Mouse (Mus musculus) lung, embryonic 16.5 days (tissue): ENCODE results near the gene Ccnyl1. TPM values are rescaled to one million over a fixed set of nuclear protein-coding genes. Genes with fewer than 3 reads are reported as not detected.

ENCODE experiments used
- ATAC-seq: fragments of 200-750 bp; cut with Nextera tagmentation; 2 replicates; pipeline ENCODE4 v1.8.0; 2017; ENCODE audit warnings: low read depth, mild to moderate bottlenecking, moderate library complexity
- H3K27ac ChIP-seq: fragments of 300-500 bp; sonication (generic); 2 replicates; pipeline ENCODE4 v1.5.1; 2014; ENCODE audit warnings: mild to moderate bottlenecking, control low read depth, low read length
- H3K27me3 ChIP-seq: fragments of 300-500 bp; sonication (generic); 2 replicates; pipeline ENCODE4 v1.6.1; 2014; ENCODE audit warnings: low read depth, low read length, mixed read lengths; ENCODE audit not compliant: control insufficient read depth, insufficient read depth
- H3K36me3 ChIP-seq: fragments of 300-500 bp; sonication (generic); 2 replicates; pipeline ENCODE4 v1.6.1; 2014; ENCODE audit warnings: low read length; ENCODE audit not compliant: control insufficient read depth, insufficient read depth
- H3K4me1 ChIP-seq: fragments of 300-500 bp; sonication (generic); replicated peaks from 2 replicates; pipeline ENCODE4 v1.6.1; 2014; ENCODE audit warnings: low read length, mixed read lengths; ENCODE audit not compliant: control insufficient read depth, insufficient read depth
- H3K4me2 ChIP-seq: fragments of 300-500 bp; sonication (generic); 2 replicates; pipeline ENCODE4 v1.6.1; 2014; ENCODE audit warnings: low read depth, low read length, control low read depth
- H3K4me3 ChIP-seq: fragments of 300-500 bp; sonication (generic); 2 replicates; pipeline ENCODE4 v1.5.1; 2014; ENCODE audit warnings: mild to moderate bottlenecking, low read length, control low read depth
- H3K9ac ChIP-seq: fragments of 300-500 bp; sonication (generic); 2 replicates; pipeline ENCODE4 v1.6.1; 2014; ENCODE audit warnings: low read length, control low read depth
- H3K9me3 ChIP-seq: fragments of 300-500 bp; sonication (generic); 2 replicates; pipeline ENCODE4 v1.6.1; 2016; ENCODE audit warnings: low read length; ENCODE audit not compliant: control insufficient read depth
- WGBS: fragments of 180-500 bp; shearing (Covaris S2); extraction: QIAGEN DNeasy Blood & Tissue Kit; methylation state at CpG from one replicate; pipeline ENCODE4 v1.1.7; 2014; 5-methylcytosine and 5-hydroxymethylcytosine counted together
- polyA plus RNA-seq: library from polyadenylated mRNA; unstranded; fragments of >200 nt; fragmentation: Nextera tagmentation; extraction: Ambion mirVana; gene quantifications from 2 replicates; pipeline ENCODE4 v1.2.1, GENCODE M21; 2015

Ccnyl1 gene
- polyA plus RNA-seq, 1 experiment from 2014 or later, result 3.8 TPM

DNA sequence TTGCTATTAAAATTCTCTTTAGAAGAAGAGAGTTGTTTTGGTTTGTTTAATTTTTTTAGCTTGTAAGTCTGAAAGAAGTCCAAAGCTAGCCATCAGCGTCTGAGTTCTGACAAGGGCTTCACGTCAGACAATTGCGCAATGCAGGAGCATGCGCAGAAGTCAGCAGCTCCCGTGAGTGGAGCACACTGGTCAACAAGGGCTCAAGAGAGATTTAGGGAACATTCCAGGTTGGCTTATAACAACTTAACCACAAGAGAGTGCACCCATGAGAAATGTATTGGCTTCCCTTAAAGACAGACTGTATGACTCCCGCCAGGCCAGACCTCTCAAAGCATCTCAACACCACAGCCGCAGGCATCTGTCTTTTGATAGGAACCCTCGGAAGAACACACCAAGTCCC is 62.9 kb downstream of the Ccnyl1 start:
- no peak overlapping the region for H3K27ac ChIP-seq
- H3K36me3 ChIP-seq, result no peaks in the 10 kb centered on the region
- no peak for ATAC-seq
- H3K4me2 ChIP-seq, result no peak overlapping the region
- no peaks in the 10 kb centered on the region for H3K9me3 ChIP-seq
- no peak overlapping the region for H3K9ac ChIP-seq
- no peak overlapping the region for H3K4me3 ChIP-seq
- H3K27me3 ChIP-seq, result no peaks in the 10 kb centered on the region
- H3K4me1 ChIP-seq, result peaks cover 12% of the 10 kb centered on the region
- WGBS, result 57% methylated on average over 8 of the region's 8 CpGs

DNA sequence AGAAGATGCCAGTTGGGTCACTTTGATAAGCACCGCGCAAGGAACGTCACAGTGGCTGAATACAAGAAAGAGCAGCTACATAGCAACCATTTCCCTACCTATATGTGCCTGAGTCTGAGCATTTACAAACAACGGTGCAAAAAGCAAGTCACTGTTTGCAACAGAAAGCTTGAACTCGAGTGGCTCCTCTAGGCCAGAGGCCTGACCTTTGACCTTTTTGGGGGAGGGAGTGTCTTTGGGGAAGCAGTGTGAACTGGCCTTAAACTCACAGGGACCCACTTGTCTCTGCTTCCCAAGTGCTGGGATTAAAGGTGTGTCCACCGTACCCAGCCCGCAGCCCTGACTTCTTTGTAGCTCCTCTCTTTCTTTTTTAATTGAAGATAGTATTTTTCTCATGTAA is 63.4 kb downstream of the Ccnyl1 start:
- H3K36me3 ChIP-seq, result no peaks in the 10 kb centered on the region
- H3K4me3 ChIP-seq, result no peak overlapping the region
- H3K9ac ChIP-seq, result no peak overlapping the region
- no peak for ATAC-seq
- H3K4me2 ChIP-seq, result no peak overlapping the region
- no peak overlapping the region for H3K27ac ChIP-seq
- H3K4me1 ChIP-seq, result peaks cover 12% of the 10 kb centered on the region
- H3K27me3 ChIP-seq, result no peaks in the 10 kb centered on the region
- 63% methylated on average over 7 of the region's 7 CpGs for WGBS
- no peaks in the 10 kb centered on the region for H3K9me3 ChIP-seq

DNA sequence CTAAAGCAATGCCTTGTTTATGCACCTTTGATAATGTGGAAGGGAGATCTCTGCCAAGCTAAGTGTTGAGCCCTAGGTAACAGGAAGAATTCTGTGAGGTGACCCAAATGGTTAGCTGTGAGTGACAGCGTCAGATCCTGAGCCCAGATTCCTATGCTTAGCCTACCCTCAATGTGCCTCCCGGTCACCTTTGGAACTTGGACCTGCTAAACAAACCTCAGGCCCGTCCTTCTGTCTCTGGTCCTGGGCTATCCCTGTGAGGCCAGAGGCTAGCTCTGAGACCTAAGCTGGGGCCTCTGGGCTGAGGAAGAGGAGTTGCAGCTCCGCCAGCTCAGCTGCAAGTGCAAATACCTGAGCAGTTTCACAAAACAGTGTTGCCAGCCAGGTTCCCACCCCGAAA is 64.4 kb downstream of the Ccnyl1 start:
- H3K4me1 ChIP-seq, result peaks cover 12% of the 10 kb centered on the region
- no peaks in the 10 kb centered on the region for H3K27me3 ChIP-seq
- no peaks in the 10 kb centered on the region for H3K36me3 ChIP-seq
- no peak overlapping the region for H3K27ac ChIP-seq
- H3K9ac ChIP-seq, result no peak overlapping the region
- H3K9me3 ChIP-seq, result no peaks in the 10 kb centered on the region
- 82% methylated on average over 5 of the region's 5 CpGs for WGBS
- no peak overlapping the region for H3K4me3 ChIP-seq
- H3K4me2 ChIP-seq, result no peak overlapping the region
- ATAC-seq, result no peak

DNA sequence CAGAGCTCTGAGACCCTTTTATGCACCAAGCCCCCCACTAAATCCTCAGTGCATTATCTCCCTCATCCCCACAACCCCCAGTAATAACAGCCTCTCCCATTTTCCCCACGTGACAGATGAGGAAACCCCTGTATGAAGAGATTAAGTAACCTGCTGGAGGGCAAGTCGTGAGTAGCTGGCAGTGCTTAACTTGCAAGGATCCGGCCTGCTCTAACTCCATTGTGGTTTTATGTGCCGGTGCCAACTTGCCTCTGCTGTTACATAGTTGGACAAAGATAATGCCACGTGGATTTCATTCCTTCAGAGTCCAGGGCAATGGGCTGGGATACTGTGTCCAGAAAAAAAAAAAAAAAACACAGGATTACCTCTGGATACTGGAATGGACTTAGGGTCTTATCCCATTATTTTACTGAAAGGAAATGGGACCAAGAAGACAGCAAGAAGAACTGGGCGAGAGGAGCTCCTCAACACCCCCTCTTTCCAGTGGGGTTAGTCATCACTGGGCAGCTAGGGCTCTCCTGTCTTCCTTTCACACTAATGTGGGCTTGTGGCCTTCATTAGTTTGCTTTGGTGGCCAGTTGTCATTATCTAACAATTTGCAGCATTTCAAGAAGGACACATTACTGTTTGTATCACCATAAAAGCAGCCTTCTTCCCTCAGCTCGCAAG is 65.8 kb downstream of the Ccnyl1 start:
- Histone ChIP-seq H3K9ac (0 out of 2 replicates have a peak overlapping the region, but pooled peaks have one; percentile 8), H3K36me3 (no peaks in the 10 kb centered on the region), H3K4me3 (no peak overlapping the region), H3K27ac (peak overlapping the region; percentile 74), H3K4me2 (no peak overlapping the region), H3K9me3 (no peaks in the 10 kb centered on the region), H3K4me1 (peaks cover 12% of the 10 kb centered on the region), H3K27me3 (no peaks in the 10 kb centered on the region)
- no peak for ATAC-seq
- WGBS, result 50% methylated on average over 7 of the region's 7 CpGs

DNA sequence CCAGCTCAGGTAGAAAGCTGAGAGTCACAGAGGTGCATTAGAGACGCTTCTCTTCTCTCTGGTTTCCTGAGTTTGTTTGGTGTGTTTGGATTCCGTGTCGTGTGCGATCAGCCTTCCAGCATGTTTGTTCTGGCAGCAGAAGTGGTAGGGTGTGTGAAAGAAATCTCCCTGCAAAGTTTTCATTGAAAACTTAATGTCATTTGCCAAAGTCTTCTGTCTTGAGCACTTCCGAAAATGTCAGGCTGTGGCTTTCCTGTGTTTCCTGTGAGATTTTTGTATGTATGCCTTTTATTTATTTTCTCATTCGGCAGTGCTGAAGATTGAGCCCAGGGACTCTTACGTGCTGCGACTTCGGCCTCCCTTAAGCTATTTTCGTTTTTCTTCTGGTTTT is 66.4 kb downstream of the Ccnyl1 start:
- peak overlapping the region; percentile 74 for H3K27ac ChIP-seq
- H3K27me3 ChIP-seq, result no peaks in the 10 kb centered on the region
- no peak for ATAC-seq
- H3K9ac ChIP-seq, result 0 out of 2 replicates have a peak overlapping the region, but pooled peaks have one; percentile 8
- H3K4me1 ChIP-seq, result peaks cover 12% of the 10 kb centered on the region
- H3K4me3 ChIP-seq, result no peak overlapping the region
- 31% methylated on average over 10 of the region's 10 CpGs for WGBS
- H3K4me2 ChIP-seq, result peak overlapping the region; percentile 4; the same call in 1 of the 2 replicates
- H3K36me3 ChIP-seq, result no peaks in the 10 kb centered on the region
- H3K9me3 ChIP-seq, result no peaks in the 10 kb centered on the region

DNA sequence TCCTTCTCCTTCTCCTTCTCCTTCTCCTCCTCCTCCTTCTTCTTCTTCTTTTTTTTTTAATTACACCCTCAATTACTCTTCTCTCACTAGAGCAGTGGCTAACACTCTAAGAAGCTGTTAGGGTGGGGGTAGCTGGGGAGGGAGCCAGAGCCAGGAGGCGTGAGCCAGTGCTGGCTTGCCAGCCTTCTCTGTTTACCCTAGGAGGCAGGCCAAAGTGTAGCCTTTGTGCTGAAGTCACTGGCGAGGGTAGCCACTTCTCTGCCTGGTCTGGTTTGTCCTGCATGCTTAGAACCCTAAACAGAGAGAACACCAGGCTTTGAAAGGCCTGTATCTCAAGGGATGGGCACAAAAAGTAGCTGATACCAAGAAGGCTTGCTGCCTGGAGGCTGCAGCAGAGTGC is 67.0 kb downstream of the Ccnyl1 start:
- Histone ChIP-seq H3K27ac (peak overlapping the region; percentile 69), H3K9me3 (no peaks in the 10 kb centered on the region), H3K27me3 (no peaks in the 10 kb centered on the region), H3K4me3 (no peak overlapping the region), H3K4me1 (peaks cover 12% of the 10 kb centered on the region), H3K36me3 (no peaks in the 10 kb centered on the region), H3K9ac (peak overlapping the region; percentile 7; the same call in 1 of the 2 replicates), H3K4me2 (no peak overlapping the region)
- ATAC-seq, result peak; percentile 89
- 15% methylated on average over 2 of the region's 2 CpGs for WGBS

DNA sequence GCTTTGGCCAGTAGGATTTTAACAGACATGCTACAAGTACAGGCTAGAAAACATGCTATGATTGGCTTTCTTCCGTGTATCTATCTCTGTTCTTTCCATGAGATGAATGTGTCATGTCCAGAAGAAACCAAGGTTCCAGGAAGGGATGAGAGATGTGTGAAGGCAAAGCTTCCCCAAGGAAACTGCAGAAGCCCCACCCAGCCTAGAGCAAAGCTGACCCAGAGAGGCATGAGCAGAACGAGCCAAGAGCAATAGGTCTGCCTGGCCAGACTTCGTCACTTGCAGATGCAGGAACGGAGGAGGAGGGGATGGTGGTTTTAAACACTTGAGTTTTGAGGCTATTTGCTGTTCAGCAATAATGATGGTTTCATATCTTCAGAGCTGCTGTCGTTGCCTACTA is 67.5 kb downstream of the Ccnyl1 start:
- H3K27ac ChIP-seq, result peak overlapping the region; percentile 69
- no peaks in the 10 kb centered on the region for H3K36me3 ChIP-seq
- no peaks in the 10 kb centered on the region for H3K9me3 ChIP-seq
- WGBS, result 64% methylated on average over 5 of the region's 5 CpGs
- peak overlapping the region; percentile 7; the same call in 1 of the 2 replicates for H3K9ac ChIP-seq
- H3K27me3 ChIP-seq, result no peaks in the 10 kb centered on the region
- no peak for ATAC-seq
- H3K4me1 ChIP-seq, result peaks cover 12% of the 10 kb centered on the region
- H3K4me2 ChIP-seq, result no peak overlapping the region
- no peak overlapping the region for H3K4me3 ChIP-seq

DNA sequence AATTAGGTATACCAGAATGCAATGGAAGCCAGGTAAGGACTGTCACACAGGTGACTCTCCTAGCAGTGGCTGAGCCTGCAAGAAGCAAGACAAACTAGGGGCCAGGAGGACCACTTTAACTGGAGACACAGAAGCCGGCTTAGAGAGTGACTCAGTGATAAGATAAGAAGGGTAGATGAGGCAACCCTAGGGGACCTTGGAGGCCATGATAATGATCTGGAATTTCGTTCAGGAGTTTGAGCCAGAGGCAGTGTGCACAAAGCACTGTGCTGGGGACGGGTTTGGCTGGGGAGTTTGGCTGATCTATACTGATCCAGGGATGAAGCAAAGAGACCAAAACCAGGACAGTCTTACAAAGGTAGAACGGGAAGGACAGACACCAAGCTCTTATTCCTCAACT is 71.4 kb downstream of the Ccnyl1 start:
- H3K27me3 ChIP-seq, result no peaks in the 10 kb centered on the region
- no peaks in the 10 kb centered on the region for H3K9me3 ChIP-seq
- H3K27ac ChIP-seq, result no peak overlapping the region
- no peak for ATAC-seq
- H3K4me2 ChIP-seq, result no peak overlapping the region
- 47% methylated on average over 4 of the region's 4 CpGs for WGBS
- peaks cover 9% of the 10 kb centered on the region for H3K4me1 ChIP-seq
- no peak overlapping the region for H3K4me3 ChIP-seq
- H3K36me3 ChIP-seq, result no peaks in the 10 kb centered on the region
- H3K9ac ChIP-seq, result no peak overlapping the region

DNA sequence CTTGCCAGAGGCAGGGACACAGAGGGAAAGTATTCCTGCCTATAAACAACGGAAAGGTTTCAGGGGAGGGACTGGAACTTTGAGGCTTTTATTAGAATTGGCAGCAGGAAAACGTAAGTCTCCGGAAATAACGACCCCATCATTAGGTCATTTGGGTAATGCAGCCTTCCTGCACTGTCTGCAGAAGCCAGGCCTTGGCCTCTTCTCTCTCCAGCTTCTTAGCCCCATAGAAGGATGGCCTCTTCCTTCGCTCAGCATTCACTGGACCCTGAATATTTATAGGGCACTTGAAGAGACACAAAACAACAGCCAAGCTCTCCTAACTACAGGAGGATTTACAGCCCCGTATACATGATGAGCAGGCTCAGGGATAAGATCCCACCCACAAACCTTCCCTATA is 79.9 kb downstream of the Ccnyl1 start:
- no peaks in the 10 kb centered on the region for H3K27me3 ChIP-seq
- H3K9ac ChIP-seq, result no peak overlapping the region
- no peaks in the 10 kb centered on the region for H3K4me1 ChIP-seq
- H3K36me3 ChIP-seq, result no peaks in the 10 kb centered on the region
- ATAC-seq, result no peak
- H3K27ac ChIP-seq, result no peak overlapping the region; the same call in 1 of the 2 replicates
- 43% methylated on average over 6 of the region's 6 CpGs for WGBS
- no peaks in the 10 kb centered on the region for H3K9me3 ChIP-seq
- H3K4me3 ChIP-seq, result no peak overlapping the region
- no peak overlapping the region for H3K4me2 ChIP-seq
